Mouse (Mus musculus): ENCODE measurements around the gene 2900026A02Rik. TPM values are rescaled to one million over a fixed set of nuclear protein-coding genes. Genes with fewer than 3 reads are reported as not detected.

2900026A02Rik gene
- polyA plus RNA-seq, 1 experiment from 2014 or later, result 9.2 TPM

DNA sequence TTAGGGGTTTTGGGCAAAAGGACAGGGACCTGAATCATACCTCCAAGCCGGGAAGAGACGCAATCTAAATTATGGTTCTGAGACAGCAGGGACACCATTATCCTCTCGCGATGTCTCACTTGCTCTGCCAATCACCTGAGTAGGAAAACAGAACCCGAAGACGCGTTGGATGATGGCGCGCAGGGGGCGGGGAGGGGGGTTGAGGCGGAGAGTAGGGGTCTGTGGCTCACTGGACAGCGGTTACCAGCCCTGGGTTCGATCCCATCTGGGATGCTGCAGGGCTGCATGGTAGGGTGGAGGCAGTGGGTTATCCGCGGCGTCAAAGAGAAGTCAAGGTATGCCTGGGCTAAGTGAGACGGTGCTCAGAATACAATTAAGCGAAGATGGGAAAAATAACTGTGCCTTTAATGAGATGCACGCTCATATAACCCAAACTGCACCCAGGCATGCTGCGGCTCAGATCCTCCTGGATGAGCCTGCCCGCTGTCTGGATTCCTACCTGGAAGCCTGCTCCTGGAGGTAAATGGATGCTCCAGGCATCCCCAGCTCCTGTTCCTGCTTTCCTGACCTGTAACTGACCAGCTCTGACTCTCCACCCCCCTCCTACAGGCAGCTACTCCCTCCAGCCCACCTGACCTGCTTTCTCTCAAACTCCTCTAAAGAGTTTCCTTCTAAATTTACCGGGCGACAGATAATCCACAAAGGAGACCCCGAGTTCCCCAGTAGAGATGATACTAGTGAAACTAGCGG is 4.8 kb upstream of the 2900026A02Rik start:
- no peaks in the 10 kb centered on the region for H3K36me3 ChIP-seq (ENCODE audit: control insufficient read depth, insufficient read depth, low read length)
- peak overlapping the region; percentile 21 for H3K4me3 ChIP-seq (ENCODE audit: low read depth, low read length)
- no peak overlapping the region for H3K27ac ChIP-seq (replicated peaks; ENCODE audit: low read depth, low read length)
- peak overlapping the region; percentile 32 for H3K9ac ChIP-seq (ENCODE audit: low read depth, low read length)
- ATAC-seq (ENCODE audit: low read depth) (no peak), DNase-seq (ENCODE audit: low spot score) (no peak)
- peak overlapping the region; percentile 50 for H3K4me2 ChIP-seq (ENCODE audit: low read depth, low read length)
- peaks cover 8% of the 10 kb centered on the region for H3K4me1 ChIP-seq (ENCODE audit: control insufficient read depth, insufficient read depth, low read length)
- H3K9me3 ChIP-seq (ENCODE audit: control insufficient read depth, low read length), result no peaks in the 10 kb centered on the region
- 0 out of 2 replicates have a peak, but pooled peaks cover under 1% of the 10 kb centered on the region for H3K27me3 ChIP-seq (replicated peaks; ENCODE audit: control insufficient read depth, insufficient read depth, low read length)
- WGBS, result 18% methylated on average over 25 of the region's 25 CpGs

DNA sequence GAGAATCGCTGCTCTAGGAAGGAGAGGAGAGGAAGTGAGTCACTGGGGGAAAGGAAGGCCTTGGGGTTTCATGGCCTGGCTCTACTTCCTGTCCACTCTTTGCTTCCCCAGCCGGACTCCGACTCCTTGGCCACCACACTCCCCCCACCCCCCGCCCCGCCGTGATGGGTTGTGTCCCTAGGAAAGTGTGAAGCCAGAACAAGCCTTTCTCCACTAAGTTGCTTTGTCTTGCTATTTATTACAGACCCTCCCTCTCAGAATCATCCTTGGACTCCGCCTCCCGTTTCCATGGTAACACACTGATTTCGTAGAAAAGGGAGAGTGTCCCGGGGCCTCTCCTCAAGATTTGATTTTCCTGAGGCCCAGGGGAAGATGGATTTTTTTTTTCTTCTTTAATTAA is 4.2 kb upstream of the 2900026A02Rik start:
- Histone ChIP-seq H3K27ac (replicated peaks; ENCODE audit: low read depth, low read length) (no peak overlapping the region), H3K9me3 (ENCODE audit: control insufficient read depth, low read length) (no peaks in the 10 kb centered on the region), H3K27me3 (replicated peaks; ENCODE audit: control insufficient read depth, insufficient read depth, low read length) (peaks cover 6% of the 10 kb centered on the region; the same call in 1 of the 2 replicates), H3K4me2 (ENCODE audit: low read depth, low read length) (peak overlapping the region; percentile 50; the same call in 1 of the 2 replicates), H3K4me3 (ENCODE audit: low read depth, low read length) (no peak overlapping the region), H3K9ac (ENCODE audit: low read depth, low read length) (no peak overlapping the region), H3K4me1 (ENCODE audit: control insufficient read depth, insufficient read depth, low read length) (peaks cover 8% of the 10 kb centered on the region), H3K36me3 (ENCODE audit: control insufficient read depth, insufficient read depth, low read length) (no peaks in the 10 kb centered on the region)
- WGBS, result 33% methylated on average over 10 of the region's 10 CpGs
- peak; percentile 61 for DNase-seq (ENCODE audit: low spot score)
- no peak for ATAC-seq (ENCODE audit: low read depth)

DNA sequence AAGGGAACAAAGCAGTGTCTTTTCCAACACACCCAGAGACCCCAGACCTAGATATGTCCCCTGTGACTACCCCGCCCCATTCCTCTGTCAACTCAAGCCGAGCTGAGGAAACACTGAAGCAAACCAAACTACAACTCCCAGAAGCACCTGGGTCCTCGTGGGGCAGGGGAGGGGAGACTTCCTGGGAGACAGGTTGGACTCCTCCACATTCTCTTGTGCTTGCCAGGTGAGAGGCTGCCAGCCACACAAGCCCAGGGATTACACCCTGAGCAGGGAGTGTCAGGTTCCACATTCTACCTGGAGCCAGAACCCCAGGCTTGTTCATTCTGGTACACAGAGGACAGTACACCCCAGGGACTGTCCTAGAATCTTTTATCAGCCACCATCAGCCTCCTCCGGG is 2.9 kb upstream of the 2900026A02Rik start:
- Histone ChIP-seq H3K27ac (replicated peaks; ENCODE audit: low read depth, low read length) (0 out of 2 replicates have a peak overlapping the region, but pooled peaks have one; percentile 17), H3K4me2 (ENCODE audit: low read depth, low read length) (no peak overlapping the region), H3K4me3 (ENCODE audit: low read depth, low read length) (no peak overlapping the region), H3K36me3 (ENCODE audit: control insufficient read depth, insufficient read depth, low read length) (no peaks in the 10 kb centered on the region), H3K9me3 (ENCODE audit: control insufficient read depth, low read length) (no peaks in the 10 kb centered on the region), H3K4me1 (ENCODE audit: control insufficient read depth, insufficient read depth, low read length) (peaks cover 8% of the 10 kb centered on the region), H3K27me3 (replicated peaks; ENCODE audit: control insufficient read depth, insufficient read depth, low read length) (peaks cover 14% of the 10 kb centered on the region; the same call in 1 of the 2 replicates), H3K9ac (ENCODE audit: low read depth, low read length) (no peak overlapping the region)
- DNase-seq (ENCODE audit: low spot score) (peak; percentile 59), ATAC-seq (ENCODE audit: low read depth) (peak; percentile 31; the same call in 1 of the 2 replicates)
- WGBS, result 37% methylated on average over 4 of the region's 4 CpGs

DNA sequence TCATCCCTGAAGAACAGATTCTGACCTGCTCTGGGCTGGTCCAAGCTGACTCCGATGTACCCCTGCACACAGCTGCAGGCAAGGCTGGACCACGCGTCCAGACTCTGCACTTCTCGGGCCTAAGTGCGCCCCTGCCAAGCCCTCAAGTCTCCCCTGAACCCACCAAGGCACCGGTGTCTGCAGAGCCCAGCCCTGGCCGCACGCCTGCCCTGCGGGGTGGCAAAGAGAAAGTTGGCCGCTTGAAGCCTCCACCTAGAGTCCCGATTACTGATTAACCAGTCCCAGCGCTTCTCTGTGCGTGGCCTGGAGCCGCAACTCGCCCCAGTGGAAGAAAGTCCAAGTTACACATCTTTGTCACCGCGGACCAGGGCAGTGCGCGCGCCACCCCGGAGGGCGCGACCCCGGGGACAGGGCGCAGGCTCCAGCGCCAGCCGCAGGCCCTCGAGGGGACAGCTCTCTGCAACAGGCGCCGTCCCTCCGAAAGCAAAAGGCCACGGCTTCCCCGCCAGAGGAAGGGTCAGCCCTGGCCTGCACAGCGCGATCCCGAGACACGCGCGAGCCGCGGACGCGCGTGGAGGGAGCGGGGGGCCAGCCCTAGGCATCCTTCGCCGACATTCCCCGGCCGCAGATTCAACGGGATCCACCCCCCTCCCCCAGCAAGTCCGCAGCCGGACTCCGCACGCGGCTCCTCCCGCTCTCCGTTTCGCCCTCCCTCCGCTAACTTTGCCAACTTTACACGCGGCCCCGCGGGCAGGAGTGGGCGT is 471 bp downstream of the 2900026A02Rik start:
- no peaks in the 10 kb centered on the region for H3K4me1 ChIP-seq (ENCODE audit: control insufficient read depth, insufficient read depth, low read length)
- peak overlapping the region; percentile 96 for H3K4me2 ChIP-seq (ENCODE audit: low read depth, low read length)
- WGBS, result 2% methylated on average over 40 of the region's 64 CpGs
- ATAC-seq (ENCODE audit: low read depth) (peak; percentile 7; the same call in 1 of the 2 replicates), DNase-seq (ENCODE audit: low spot score) (no peak)
- H3K4me3 ChIP-seq (ENCODE audit: low read depth, low read length), result peak overlapping the region; percentile 64
- peak overlapping the region; percentile 54 for H3K9ac ChIP-seq (ENCODE audit: low read depth, low read length)
- no peak overlapping the region for H3K27ac ChIP-seq (replicated peaks; ENCODE audit: low read depth, low read length)
- peaks cover 14% of the 10 kb centered on the region; the same call in 1 of the 2 replicates for H3K27me3 ChIP-seq (replicated peaks; ENCODE audit: control insufficient read depth, insufficient read depth, low read length)
- H3K36me3 ChIP-seq (ENCODE audit: control insufficient read depth, insufficient read depth, low read length), result no peaks in the 10 kb centered on the region
- H3K9me3 ChIP-seq (ENCODE audit: control insufficient read depth, low read length), result no peaks in the 10 kb centered on the region

DNA sequence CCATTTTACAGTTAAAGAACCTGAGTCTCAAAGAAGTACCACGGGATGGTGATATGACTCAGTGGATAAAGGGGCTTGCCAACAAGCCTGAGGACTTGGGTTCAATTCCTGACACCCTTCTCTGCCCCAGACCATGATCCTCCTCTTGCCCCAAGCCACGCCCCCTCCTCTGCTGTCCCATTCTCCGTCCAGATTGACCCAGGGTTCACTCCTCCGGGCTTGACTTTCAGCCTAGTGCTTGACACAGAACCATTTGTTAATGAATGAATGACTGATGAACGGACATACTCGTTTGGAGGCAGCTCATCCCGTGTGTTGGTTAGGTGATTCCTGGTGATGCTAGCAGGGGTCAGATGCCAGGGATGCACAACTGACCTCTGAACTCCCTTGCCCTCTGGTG is 1.2 kb downstream of the 2900026A02Rik start:
- Histone ChIP-seq H3K27ac (replicated peaks; ENCODE audit: low read depth, low read length) (no peak overlapping the region), H3K4me1 (ENCODE audit: control insufficient read depth, insufficient read depth, low read length) (no peaks in the 10 kb centered on the region), H3K9ac (ENCODE audit: low read depth, low read length) (no peak overlapping the region), H3K27me3 (replicated peaks; ENCODE audit: control insufficient read depth, insufficient read depth, low read length) (peaks cover 14% of the 10 kb centered on the region; the same call in 1 of the 2 replicates), H3K4me3 (ENCODE audit: low read depth, low read length) (no peak overlapping the region), H3K4me2 (ENCODE audit: low read depth, low read length) (peak overlapping the region; percentile 96; the same call in 1 of the 2 replicates), H3K9me3 (ENCODE audit: control insufficient read depth, low read length) (no peaks in the 10 kb centered on the region), H3K36me3 (ENCODE audit: control insufficient read depth, insufficient read depth, low read length) (no peaks in the 10 kb centered on the region)
- ATAC-seq (ENCODE audit: low read depth), result no peak
- no peak for DNase-seq (ENCODE audit: low spot score)
- 58% methylated on average over 7 of the region's 7 CpGs for WGBS

DNA sequence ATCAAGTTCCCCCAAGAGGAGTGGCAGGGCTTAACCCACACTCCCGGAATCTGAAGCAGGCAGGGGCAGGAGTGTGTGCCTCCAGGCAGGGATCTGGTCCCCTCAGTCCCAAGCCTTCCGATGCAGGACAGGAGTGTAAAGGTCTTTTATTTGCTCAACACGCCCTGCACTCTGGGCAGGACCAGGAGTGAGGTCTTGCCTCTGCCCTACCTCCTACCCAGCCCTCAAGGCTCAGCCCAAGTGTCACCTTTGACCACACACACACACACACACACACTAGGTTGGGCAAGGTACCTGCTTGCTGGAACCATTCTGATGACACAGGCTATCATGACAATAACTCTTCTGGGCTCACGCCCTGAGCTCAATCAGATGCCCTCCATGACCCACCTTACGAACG is 1.6 kb downstream of the 2900026A02Rik start:
- H3K9me3 ChIP-seq (ENCODE audit: control insufficient read depth, low read length), result no peaks in the 10 kb centered on the region
- H3K4me3 ChIP-seq (ENCODE audit: low read depth, low read length), result no peak overlapping the region
- H3K4me1 ChIP-seq (ENCODE audit: control insufficient read depth, insufficient read depth, low read length), result no peaks in the 10 kb centered on the region
- H3K36me3 ChIP-seq (ENCODE audit: control insufficient read depth, insufficient read depth, low read length), result no peaks in the 10 kb centered on the region
- peaks cover 14% of the 10 kb centered on the region; the same call in 1 of the 2 replicates for H3K27me3 ChIP-seq (replicated peaks; ENCODE audit: control insufficient read depth, insufficient read depth, low read length)
- no peak overlapping the region for H3K9ac ChIP-seq (ENCODE audit: low read depth, low read length)
- H3K4me2 ChIP-seq (ENCODE audit: low read depth, low read length), result no peak overlapping the region
- no peak for DNase-seq (ENCODE audit: low spot score)
- no peak for ATAC-seq (ENCODE audit: low read depth)
- no peak overlapping the region for H3K27ac ChIP-seq (replicated peaks; ENCODE audit: low read depth, low read length)
- WGBS, result 73% methylated on average over 6 of the region's 6 CpGs

DNA sequence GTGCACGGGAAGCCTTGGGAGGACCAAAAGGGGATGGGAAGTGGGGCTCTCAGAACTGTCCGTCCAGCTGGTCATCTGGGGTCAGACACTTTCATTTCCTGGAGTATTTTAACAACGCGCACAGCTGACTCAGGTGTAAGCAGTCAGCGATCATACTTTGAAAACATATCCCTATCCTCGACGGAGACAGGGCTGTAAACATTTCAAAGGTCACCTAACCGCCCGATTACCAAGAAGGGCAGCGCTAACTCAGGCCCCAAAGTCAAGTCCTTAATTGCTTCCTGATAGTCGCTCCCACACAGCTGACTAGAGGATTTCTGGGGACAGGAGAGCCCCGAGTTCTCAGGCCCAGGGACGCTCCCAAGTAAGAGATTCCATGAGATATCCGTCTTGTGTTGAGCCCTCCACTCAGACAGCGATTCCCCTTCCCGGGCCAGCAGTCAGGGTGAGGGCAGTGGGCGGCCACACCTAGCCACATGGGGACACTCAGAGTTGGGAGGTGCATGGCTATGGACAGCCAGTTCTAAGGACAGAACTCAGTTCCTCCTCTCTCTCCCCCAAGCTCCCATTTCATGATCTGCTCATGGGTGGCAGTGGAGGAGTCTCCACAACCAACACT is 2.3 kb downstream of the 2900026A02Rik start:
- H3K4me2 ChIP-seq (ENCODE audit: low read depth, low read length), result no peak overlapping the region
- no peak overlapping the region for H3K4me3 ChIP-seq (ENCODE audit: low read depth, low read length)
- H3K4me1 ChIP-seq (ENCODE audit: control insufficient read depth, insufficient read depth, low read length), result no peaks in the 10 kb centered on the region
- DNase-seq (ENCODE audit: low spot score) (no peak), ATAC-seq (ENCODE audit: low read depth) (no peak)
- no peak overlapping the region for H3K27ac ChIP-seq (replicated peaks; ENCODE audit: low read depth, low read length)
- H3K36me3 ChIP-seq (ENCODE audit: control insufficient read depth, insufficient read depth, low read length), result no peaks in the 10 kb centered on the region
- 62% methylated on average over 17 of the region's 17 CpGs for WGBS
- peaks cover 14% of the 10 kb centered on the region; the same call in 1 of the 2 replicates for H3K27me3 ChIP-seq (replicated peaks; ENCODE audit: control insufficient read depth, insufficient read depth, low read length)
- no peaks in the 10 kb centered on the region for H3K9me3 ChIP-seq (ENCODE audit: control insufficient read depth, low read length)
- no peak overlapping the region for H3K9ac ChIP-seq (ENCODE audit: low read depth, low read length)

DNA sequence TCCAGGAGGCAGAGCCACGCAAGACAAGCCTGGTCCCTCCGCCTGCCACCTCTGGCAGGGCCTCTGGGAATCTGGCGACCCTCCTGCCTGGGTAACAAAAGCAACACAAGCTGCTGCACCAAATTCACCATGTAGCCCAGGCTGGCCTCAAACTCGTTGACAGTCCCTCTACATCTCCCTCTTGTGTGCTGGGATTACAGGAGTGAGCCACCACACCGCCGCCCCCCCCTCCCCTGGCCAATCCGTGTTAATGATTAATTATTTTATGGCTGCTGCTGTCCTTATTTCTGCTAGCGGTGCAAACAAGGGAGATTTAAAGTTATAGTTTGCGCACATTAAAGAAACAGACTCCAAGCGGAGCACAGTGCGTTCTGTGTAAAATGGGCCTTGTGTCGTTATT is 4.0 kb downstream of the 2900026A02Rik start:
- Histone ChIP-seq H3K9ac (ENCODE audit: low read depth, low read length) (0 out of 2 replicates have a peak overlapping the region, but pooled peaks have one; percentile 3), H3K9me3 (ENCODE audit: control insufficient read depth, low read length) (no peaks in the 10 kb centered on the region), H3K4me2 (ENCODE audit: low read depth, low read length) (no peak overlapping the region), H3K36me3 (ENCODE audit: control insufficient read depth, insufficient read depth, low read length) (no peaks in the 10 kb centered on the region), H3K4me1 (ENCODE audit: control insufficient read depth, insufficient read depth, low read length) (no peaks in the 10 kb centered on the region), H3K27me3 (replicated peaks; ENCODE audit: control insufficient read depth, insufficient read depth, low read length) (peaks cover 14% of the 10 kb centered on the region; the same call in 1 of the 2 replicates), H3K4me3 (ENCODE audit: low read depth, low read length) (no peak overlapping the region), H3K27ac (replicated peaks; ENCODE audit: low read depth, low read length) (no peak overlapping the region)
- no peak for DNase-seq (ENCODE audit: low spot score)
- no peak for ATAC-seq (ENCODE audit: low read depth)
- WGBS, result 84% methylated on average over 12 of the region's 12 CpGs

Measured in embryonic facial prominence, embryonic 14.5 days (tissue).